Mouse (Mus musculus) right cerebral cortex, postnatal 36 days (tissue): ENCODE data around the gene Krtap9-5.
A peak's percentile ranks its signal among the peaks of the same experiment; 100 is the strongest.

Experiments
- DNase-seq, 2 experiments: peaks; one replicate each; pipeline ENCODE4 v3.0.0; 2022; ENCODE audit warnings: low spot score in 2 of 2, mixed read lengths in 1 of 2

The Krtap9-5 gene

GRCm38 (mm10) chr11:99948175-99948574 lies at the start of gene Krtap9-5:
Gene Krtap9-5, plus strand, starts transcription at chr11:99948475.
- DNase-seq: no peak

GRCm38 (mm10) chr11:99907620-99908019 lies 40.7 kb upstream of the Krtap9-5 start, which contains the start of gene Krtap31-1:
Gene Krtap31-1, plus strand, starts transcription at chr11:99907920.
- no peak for DNase-seq

- no peak for DNase-seq
Observed at GRCm38 (mm10) chr11:99914451-99914850, 33.8 kb upstream of the Krtap9-5 start, which contains the start of gene Gm11565. Gene Gm11565, plus strand, starts transcription at chr11:99914751.

- DNase-seq: no peak
Observed at GRCm38 (mm10) chr11:99935991-99936390, 12.3 kb upstream of the Krtap9-5 start, which contains the start of gene Krtap31-2. Gene Krtap31-2, plus strand, starts transcription at chr11:99936291.

- DNase-seq: no peak
Observed at GRCm38 (mm10) chr11:99937751-99938264, 10.5 kb upstream of the Krtap9-5 start.

GRCm38 (mm10) chr11:99964213-99964612 lies 15.9 kb downstream of the Krtap9-5 start:
- DNase-seq: no peak

- DNase-seq: no peak
Observed at GRCm38 (mm10) chr11:99965961-99966360, 17.7 kb downstream of the Krtap9-5 start.

GRCm38 (mm10) chr11:99978953-99979352 lies 30.7 kb downstream of the Krtap9-5 start, which contains the start of gene Krtap29-1:
Gene Krtap29-1, minus strand, starts transcription at chr11:99979053.
- DNase-seq: no peak

GRCm38 (mm10) chr11:99982731-99983130 lies 34.5 kb downstream of the Krtap9-5 start:
- DNase-seq: no peak

- DNase-seq: no peak
Observed at GRCm38 (mm10) chr11:99983442-99983841, 35.2 kb downstream of the Krtap9-5 start.

GRCm38 (mm10) chr11:99985291-99986092 lies 37.2 kb downstream of the Krtap9-5 start:
- DNase-seq: peak; percentile 55 to 58

GRCm38 (mm10) chr11:99986180-99986647 lies 37.9 kb downstream of the Krtap9-5 start, which contains the start of gene Krtap16-1:
Gene Krtap16-1, minus strand, starts transcription at chr11:99986597.
- DNase-seq: no peak

- no peak for DNase-seq
Observed at GRCm38 (mm10) chr11:99988530-99988929, 40.3 kb downstream of the Krtap9-5 start.

GRCm38 (mm10) chr11:99989881-99990405 lies 41.7 kb downstream of the Krtap9-5 start:
- DNase-seq: no peak

GRCm38 (mm10) chr11:99990571-99990970 lies 42.3 kb downstream of the Krtap9-5 start:
- no peak for DNase-seq

GRCm38 (mm10) chr11:99993620-99994383 lies 45.5 kb downstream of the Krtap9-5 start, which contains the start of gene Krtap17-1:
Gene Krtap17-1, minus strand, starts transcription at chr11:99993994.
- no peak for DNase-seq

GRCm38 (mm10) chr11:99994384-99994661 lies 46.0 kb downstream of the Krtap9-5 start:
- DNase-seq: no peak

GRCm38 (mm10) chr11:99999091-99999490 lies 50.8 kb downstream of the Krtap9-5 start:
- no peak for DNase-seq
